Mouse (Mus musculus): ENCODE measurements at regions not wholly inside any gene's neighbourhood (a gene's known extent, or its start where the extent isn't known, plus 50 kb on each side); places are given as distances from the start of the nearest gene placed in this dataset.

DNA sequence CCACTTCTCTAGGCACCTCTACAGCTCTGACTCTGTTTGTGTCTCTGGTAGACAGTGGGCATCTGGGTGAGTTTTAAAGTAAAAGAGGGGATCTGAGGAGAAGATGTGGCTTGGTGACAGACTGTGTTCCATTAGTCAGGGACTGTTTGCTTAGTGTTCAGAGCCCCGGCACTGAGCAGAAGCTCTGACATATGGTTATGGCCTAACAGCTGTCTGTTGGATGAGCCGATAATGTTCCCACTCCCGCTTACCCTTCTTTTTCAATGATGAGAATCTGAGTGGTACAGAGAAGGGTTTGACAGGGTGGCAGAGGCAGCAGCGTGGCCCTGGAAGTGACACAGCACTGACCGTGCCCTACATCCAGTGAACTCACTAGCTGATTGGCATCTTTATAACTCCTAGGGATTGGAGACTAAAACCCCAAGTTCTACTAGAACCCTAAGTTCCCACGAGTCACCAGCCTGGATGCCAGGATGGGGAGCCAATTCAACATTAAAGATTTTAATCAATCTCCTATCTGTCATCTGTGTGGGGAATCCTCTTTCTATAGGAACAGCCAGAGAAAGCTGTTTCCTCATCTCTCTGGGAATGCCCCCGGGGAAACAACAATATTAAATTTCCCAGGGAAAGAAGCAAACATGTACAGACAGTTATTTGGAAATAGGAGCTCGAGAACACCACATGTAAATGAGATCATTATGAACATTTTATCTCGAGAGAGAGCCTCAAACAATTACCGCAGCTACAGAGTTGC lies 266.6 kb downstream of the Gm19410 start:
- in situ Hi-C loops (cut with MboI; ENCODE audit: unreplicated experiment in 2 of 2) = no loop called here

DNA sequence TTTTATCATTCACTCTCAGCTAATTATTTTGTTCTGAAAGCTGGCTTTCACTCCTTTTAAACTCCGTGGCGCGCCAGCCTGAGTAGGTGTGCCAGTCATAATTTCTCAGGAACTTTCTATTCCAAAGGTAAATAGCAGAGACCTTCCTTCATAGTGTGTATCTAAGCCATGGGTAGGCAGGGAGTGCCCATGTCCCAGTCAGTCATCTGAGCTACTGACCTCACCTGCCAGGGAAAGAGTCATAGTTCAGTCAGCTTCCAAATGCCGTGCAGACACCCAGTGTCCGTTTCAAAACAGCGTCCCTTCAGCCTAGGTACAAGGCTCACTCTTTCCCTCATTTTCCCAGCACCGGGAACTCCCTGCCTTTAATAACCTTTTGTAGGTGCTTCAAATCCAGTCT lies 269.7 kb downstream of the Gm19410 start:
- in situ Hi-C loops (cut with MboI; ENCODE audit: unreplicated experiment in 2 of 2) = no loop called here

DNA sequence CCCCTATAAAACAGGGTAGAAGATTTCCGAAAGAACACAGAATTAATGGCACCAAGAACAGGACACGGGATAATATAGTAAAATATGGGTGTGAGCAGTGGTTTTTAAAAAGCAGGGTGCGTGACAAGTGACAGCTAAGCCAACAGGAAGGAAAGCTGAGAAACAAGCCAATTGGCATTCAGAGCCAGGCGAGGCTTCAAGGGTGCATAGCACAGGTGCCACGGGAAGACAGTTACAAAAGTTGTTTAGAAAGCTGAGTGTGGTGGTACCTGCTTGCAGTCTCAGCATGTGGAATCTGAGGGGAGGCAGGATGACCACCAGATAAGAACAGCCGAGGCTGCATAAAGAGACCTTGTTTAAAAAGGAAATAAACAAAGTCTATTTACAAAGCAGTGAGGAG lies 270.7 kb downstream of the Gm19410 start:
- in situ Hi-C loops (cut with MboI; ENCODE audit: unreplicated experiment in 2 of 2) = no loop called here

DNA sequence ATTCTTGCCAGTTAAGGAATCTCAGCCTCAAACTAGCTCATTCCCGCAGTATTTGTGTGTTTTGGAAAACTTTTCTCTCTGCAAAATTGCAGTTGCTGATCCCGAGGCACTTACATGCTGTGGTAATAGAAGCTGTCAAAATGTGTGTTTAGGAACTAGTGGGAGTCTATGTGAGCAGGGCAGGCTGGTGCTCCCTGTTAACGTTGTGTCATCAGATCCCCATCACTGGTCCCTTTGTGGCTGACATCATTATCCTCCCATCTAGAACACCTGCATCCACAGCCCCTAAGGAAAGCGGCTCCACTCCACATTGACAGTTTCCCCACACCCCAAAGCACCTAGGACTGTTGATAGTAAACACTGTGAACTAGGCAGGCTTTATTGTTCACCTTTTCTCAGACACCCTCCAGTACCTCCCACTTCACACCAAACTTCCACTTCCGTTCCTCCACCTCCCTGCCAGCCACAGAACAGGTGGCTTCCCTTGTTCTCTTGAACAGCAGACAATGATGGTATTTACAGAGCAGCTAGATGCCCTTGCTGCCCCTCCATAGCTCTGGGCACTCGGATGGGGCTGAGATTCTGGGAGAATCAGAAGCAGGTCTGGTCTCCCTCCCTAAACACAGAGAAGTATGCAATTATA lies 275.8 kb downstream of the Gm19410 start:
- in situ Hi-C loops (cut with MboI; ENCODE audit: unreplicated experiment in 2 of 2) = no loop called here

DNA sequence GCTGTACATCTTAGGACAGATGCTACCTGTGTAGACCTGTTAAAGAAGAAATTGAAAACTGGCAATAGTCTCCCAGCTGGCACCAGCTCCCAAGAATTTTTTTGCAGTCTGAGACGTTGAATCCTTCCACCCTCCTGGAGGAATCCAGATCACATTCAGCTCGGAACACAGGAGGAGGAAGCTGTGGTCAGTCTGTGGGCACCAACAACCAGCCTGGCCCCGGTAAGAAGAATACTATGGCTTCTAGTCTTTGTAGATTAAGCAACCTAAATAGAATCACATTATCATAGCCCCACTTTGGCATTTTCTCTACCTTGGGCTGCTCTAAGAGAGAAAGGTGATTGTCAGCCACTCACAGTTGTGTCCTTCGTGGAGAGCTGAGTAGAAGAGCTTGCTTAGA lies 277.0 kb downstream of the Gm19410 start:
- in situ Hi-C loops (cut with MboI; ENCODE audit: unreplicated experiment in 2 of 2) = no loop called here
